Mouse (Mus musculus): ENCODE results near the gene Chst13. TPM values are rescaled to one million over a fixed set of nuclear protein-coding genes. Genes with fewer than 3 reads are reported as not detected.

Chst13 gene
- not detected for polyA plus RNA-seq (2014; fragmentation: Illumina TruSeq; extraction: RNeasy Lipid Tissue Mini Kit (QIAGEN cat#74804); ENCODE audit: low read depth, low replicate concordance)

GRCm38 (mm10) chr6:90324991-90325390, at the start of gene Chst13:
Chst13 (minus strand) TSS chr6:90325185.

GRCm38 (mm10) chr6:90368976-90369724, 44.2 kb upstream of the Chst13 start, which contains the start of gene Zxdc:
Zxdc (plus strand) TSS chr6:90369492.

GRCm38 (mm10) chr6:90332561-90333425, 7.8 kb upstream of the Chst13 start, which contains the start of gene Uroc1:
Uroc1 (plus strand) TSS chr6:90333284.

GRCm38 (mm10) chr6:90300919-90301318, 24.1 kb downstream of the Chst13 start, which contains the start of gene BC048671:
BC048671 (plus strand) TSS chr6:90301219.

Other genes starting within 250 kb of the Chst13 start
- gene Vmn1r49, start 246.7 kb downstream of the Chst13 start, polyA plus RNA-seq (2014; fragmentation: Illumina TruSeq; extraction: RNeasy Lipid Tissue Mini Kit (QIAGEN cat#74804); ENCODE audit: low read depth, low replicate concordance), result not detected
- gene Vmn1r50, start 223.8 kb downstream of the Chst13 start, polyA plus RNA-seq (2014; fragmentation: Illumina TruSeq; extraction: RNeasy Lipid Tissue Mini Kit (QIAGEN cat#74804); ENCODE audit: low read depth, low replicate concordance), result not detected
- not detected for gene Vmn1r51, start 202.6 kb downstream of the Chst13 start, polyA plus RNA-seq (2014; fragmentation: Illumina TruSeq; extraction: RNeasy Lipid Tissue Mini Kit (QIAGEN cat#74804); ENCODE audit: low read depth, low replicate concordance)
- gene Vmn1r52, start 150.4 kb downstream of the Chst13 start, polyA plus RNA-seq (2014; fragmentation: Illumina TruSeq; extraction: RNeasy Lipid Tissue Mini Kit (QIAGEN cat#74804); ENCODE audit: low read depth, low replicate concordance), result not detected
- not detected for gene V1ra8, start 122.4 kb downstream of the Chst13 start, polyA plus RNA-seq (2014; fragmentation: Illumina TruSeq; extraction: RNeasy Lipid Tissue Mini Kit (QIAGEN cat#74804); ENCODE audit: low read depth, low replicate concordance)
- not detected for gene Vmn1r53, start 100.7 kb downstream of the Chst13 start, polyA plus RNA-seq (2014; fragmentation: Illumina TruSeq; extraction: RNeasy Lipid Tissue Mini Kit (QIAGEN cat#74804); ENCODE audit: low read depth, low replicate concordance)
- not detected for gene Vmn1r54, start 78.9 kb downstream of the Chst13 start, polyA plus RNA-seq (2014; fragmentation: Illumina TruSeq; extraction: RNeasy Lipid Tissue Mini Kit (QIAGEN cat#74804); ENCODE audit: low read depth, low replicate concordance)
- gene BC048671, start 24.0 kb downstream of the Chst13 start, polyA plus RNA-seq (2014; fragmentation: Illumina TruSeq; extraction: RNeasy Lipid Tissue Mini Kit (QIAGEN cat#74804); ENCODE audit: low read depth, low replicate concordance), result not detected
- gene Uroc1, start 8.1 kb upstream of the Chst13 start, polyA plus RNA-seq (2014; fragmentation: Illumina TruSeq; extraction: RNeasy Lipid Tissue Mini Kit (QIAGEN cat#74804); ENCODE audit: low read depth, low replicate concordance), result not detected
- 14.3 TPM for gene Zxdc, start 44.3 kb upstream of the Chst13 start, polyA plus RNA-seq (2014; fragmentation: Illumina TruSeq; extraction: RNeasy Lipid Tissue Mini Kit (QIAGEN cat#74804); ENCODE audit: low read depth, low replicate concordance)
- not detected for gene Cfap100, start 103.6 kb upstream of the Chst13 start, polyA plus RNA-seq (2014; fragmentation: Illumina TruSeq; extraction: RNeasy Lipid Tissue Mini Kit (QIAGEN cat#74804); ENCODE audit: low read depth, low replicate concordance)
- 7.6 TPM for gene Klf15, start 137.4 kb upstream of the Chst13 start, polyA plus RNA-seq (2014; fragmentation: Illumina TruSeq; extraction: RNeasy Lipid Tissue Mini Kit (QIAGEN cat#74804); ENCODE audit: low read depth, low replicate concordance)
- gene Aldh1l1, start 161.2 kb upstream of the Chst13 start, polyA plus RNA-seq (2014; fragmentation: Illumina TruSeq; extraction: RNeasy Lipid Tissue Mini Kit (QIAGEN cat#74804); ENCODE audit: low read depth, low replicate concordance), result 23.0 TPM